Mouse (Mus musculus) olfactory bulb, adult 2 months (tissue): ENCODE data around the gene Smtnl2.

Experiments used
- CTCF ChIP-seq: fragments of 200-500 bp; IDR thresholded peaks from 2 replicates; pipeline ENCODE4 v1.5.1; 2012; ENCODE audit warnings: low read depth, mild to moderate bottlenecking, low read length, moderate library complexity; ENCODE audit not compliant: insufficient read depth
- POLR2A ChIP-seq: fragments of 200-500 bp; IDR thresholded peaks from 2 replicates; pipeline ENCODE4 v1.6.1; 2012; ENCODE audit warnings: mild to moderate bottlenecking, low read depth, low read length, moderate library complexity; ENCODE audit not compliant: insufficient read depth

GRCm38 (mm10) chr11:72354971-72355728 lies 56.4 kb downstream of the Smtnl2 start:
- TF ChIP-seq CTCF (peak; percentile 58), POLR2A (no peak)
